Mouse (Mus musculus) MN1 (cell line): ENCODE measurements around the gene Amy1.
"Not testable (repeated sequence)": the region's sequence is repeated elsewhere in the genome, so short reads cannot be mapped to it uniquely, and the experiment has no call there.

Experiments used
- DNase-seq: peaks from one replicate; pipeline ENCODE4 v3.0.0-alpha.2; 2016; ENCODE audit warnings: low spot score

Amy1 gene

DNA sequence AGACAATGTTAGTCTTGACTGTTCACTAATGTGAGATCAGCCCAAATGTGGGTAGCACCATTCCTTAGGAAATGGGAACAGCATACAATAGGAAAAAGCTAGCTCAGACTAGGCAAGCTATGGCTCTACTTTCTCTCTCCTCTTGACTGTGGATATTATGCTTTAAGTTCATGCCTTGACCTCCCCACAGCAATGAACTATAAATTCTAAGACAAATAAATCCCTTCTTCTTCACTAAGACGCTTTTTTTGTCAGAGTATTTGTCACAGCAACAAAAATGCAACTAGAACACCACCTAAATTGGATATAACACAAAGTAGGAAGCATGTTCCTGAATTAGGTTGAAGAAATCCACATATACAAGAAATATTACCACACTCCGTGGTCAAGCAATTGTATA, at the start of gene Amy1:
Amy1 (minus strand) TSS at position 101 of the 400 bp plus-strand sequence.
- DNase-seq = no peak

GRCm38 (mm10) chr3:113654335-113654734, 47.8 kb upstream of the Amy1 start:
- no peak for DNase-seq

DNA sequence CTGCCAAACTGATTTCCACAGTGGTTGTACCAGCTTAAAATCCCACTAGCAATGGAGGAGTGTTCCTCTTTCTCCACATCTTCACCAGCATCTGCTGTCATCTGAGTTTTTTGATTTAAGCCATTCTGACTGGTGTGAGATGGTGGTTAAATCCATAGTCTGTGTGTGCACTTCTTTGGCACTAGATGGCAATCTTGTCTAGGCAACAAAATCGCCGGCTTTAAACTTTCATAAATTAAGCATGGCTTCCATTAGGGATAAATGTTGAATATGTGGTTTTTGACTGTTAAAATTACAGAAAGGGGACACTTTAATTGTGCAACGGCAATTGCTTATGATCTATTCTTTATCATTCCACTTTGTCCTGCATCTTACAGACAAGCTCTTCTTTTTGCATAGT, 44.9 kb upstream of the Amy1 start:
- DNase-seq = peak; percentile 9

DNA sequence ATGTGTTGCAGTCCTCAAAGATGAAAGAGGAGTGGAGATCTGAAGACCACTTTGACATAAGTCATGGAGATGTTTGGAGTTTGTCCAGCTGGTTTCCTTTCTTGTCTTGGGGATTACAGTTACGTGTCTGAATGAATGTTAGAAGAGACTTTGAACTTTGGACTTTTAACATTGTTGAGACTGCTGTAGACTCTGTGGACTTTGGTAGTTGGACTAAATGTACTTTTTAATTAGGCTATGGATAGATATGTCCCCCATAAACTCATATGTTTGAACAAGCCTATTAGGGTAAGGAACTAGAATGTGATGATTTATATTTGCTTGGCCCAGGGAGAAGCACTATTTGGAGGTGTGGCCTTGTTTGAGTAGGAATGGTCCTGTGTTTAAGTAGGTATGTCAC, 33.0 kb upstream of the Amy1 start:
- DNase-seq = no peak

- DNase-seq = no peak
Observed at GRCm38 (mm10) chr3:113634220-113634619, 27.7 kb upstream of the Amy1 start.

GRCm38 (mm10) chr3:113631611-113632010, 25.1 kb upstream of the Amy1 start:
- no peak for DNase-seq

DNA sequence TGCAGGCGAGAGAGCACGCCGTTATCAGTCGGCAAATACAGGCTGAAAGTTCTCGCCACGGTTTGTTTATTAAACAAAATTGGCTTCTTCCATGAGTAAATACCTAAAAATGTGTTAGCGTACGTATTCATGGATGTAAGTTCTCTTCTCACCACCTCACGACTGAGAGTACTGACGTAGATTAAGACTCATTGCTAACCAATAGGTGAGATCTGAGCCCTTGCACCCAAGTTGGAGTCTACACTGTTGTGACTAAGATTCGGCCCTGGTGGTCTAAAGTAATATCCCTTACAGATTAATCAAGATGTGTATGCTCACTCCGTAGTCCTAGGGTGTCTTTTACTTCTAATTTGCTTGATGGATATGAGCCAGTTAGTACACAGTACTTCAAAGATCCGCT, 24.1 kb upstream of the Amy1 start:
- DNase-seq = peak; percentile 41

DNA sequence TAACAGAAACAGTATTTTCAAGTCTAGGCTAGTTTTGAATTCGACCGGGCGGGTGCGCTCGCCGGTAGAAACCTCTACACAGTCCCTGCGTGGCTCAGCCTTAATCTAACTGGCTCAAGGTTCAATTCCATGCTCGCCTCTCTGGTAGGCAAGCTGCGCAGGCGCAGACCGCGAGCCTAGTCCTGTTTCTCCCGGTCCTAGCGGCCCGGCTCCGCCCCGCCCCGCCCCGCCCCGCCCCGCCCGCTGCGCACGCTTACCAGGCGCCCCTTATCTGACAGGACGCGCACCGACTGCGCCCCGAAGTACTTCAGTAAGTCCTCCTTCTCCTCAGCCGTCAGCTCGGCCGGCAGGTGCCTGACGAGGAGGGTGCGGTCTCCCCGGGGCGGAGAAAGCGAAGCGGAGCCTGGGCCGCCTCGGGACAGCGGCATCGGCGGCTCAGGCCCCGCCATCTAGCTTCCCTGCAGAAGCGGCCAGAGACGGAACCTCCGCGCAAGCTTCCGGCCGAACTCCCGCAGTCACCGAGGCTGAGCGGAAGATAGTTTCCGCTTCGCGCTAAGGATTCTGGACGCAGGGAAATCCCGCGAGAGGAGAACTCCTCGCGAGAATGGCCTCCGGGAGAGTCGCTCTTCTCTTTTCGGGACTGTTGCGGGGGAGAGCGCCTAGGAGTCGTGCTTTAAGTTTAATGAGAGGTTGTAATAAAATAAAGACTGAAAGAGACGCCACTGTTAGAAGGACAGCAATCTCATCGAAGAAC, 23.3 kb upstream of the Amy1 start, which contains the start of gene Rnpc3:
Rnpc3 (minus strand) TSS at position 544 of the 754 bp plus-strand sequence.
- DNase-seq = peak; percentile 98

DNA sequence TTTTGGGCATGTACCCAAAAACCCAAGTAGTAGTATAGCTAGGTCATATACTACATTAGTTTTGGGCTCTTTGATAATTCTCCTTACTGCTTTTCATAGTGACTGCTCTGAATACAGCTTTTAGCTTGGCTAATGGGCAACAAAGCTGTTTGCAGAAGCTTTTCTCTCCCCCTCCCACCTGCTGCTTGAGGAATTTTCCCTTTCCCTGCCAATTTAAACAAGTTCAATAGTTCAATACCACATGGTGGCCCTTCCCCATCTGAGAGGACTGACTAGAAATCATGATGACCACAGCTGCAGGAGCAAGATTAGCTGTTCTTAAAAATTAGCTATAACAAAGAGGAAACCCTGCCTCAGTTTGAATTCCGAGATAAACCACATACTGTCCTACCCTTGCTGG, 15.7 kb downstream of the Amy1 start:
- DNase-seq = no peak

DNA sequence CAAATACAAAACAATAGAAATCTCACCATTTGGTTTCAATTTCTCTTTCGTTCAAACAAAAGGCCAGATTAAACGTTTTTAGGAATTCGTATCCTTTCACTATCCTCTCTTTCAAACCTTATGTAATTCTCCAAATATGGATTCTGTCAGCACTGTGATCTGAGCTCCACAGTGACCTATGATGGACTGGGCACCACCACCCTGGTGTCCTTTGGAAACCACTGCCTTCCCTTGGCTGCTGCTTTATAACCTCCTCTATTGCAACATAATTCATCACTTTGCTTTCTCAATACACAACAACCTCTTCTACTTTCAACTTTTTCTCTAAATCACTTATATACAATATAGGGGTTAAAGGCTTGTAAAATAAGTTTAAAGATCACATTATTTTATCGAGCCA, 31.9 kb downstream of the Amy1 start:
- no peak for DNase-seq

DNA sequence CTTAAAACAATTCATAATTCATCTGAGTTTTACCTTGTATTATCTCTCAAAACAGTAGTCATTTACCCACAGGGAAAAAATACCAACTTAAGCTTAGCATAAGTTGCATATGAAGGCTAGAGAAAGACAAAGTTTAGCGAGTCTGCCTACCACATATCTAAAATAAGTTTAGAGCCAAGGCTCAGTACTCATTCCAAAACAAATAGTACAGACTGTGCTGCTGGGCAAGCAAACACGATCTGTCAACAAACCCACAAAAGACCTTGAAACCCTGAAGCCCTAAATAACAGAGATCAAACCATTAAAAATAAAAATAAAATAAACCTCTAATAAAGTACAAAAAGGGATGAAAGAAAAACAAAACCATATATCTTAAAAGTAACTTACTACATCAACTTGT, 32.4 kb downstream of the Amy1 start:
- DNase-seq = no peak

DNA sequence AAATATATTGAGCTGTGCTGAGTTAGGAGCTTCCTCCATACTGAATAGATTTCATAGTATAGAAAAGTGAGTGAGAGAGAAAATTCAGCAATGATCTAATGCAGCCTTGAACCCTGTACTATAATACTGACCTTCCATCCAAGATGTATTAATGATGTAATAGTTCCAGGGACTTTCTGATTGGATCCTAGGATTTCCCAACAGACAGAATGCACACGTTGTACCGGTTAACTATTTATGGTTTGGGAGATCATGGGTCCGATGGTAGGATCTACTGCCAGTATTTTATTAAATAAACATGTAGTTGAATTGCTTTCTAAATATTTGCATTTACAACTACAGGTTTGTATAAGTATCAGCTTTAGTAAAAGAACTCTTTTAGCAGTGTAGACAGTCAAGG, 34.3 kb downstream of the Amy1 start:
- no peak for DNase-seq

DNA sequence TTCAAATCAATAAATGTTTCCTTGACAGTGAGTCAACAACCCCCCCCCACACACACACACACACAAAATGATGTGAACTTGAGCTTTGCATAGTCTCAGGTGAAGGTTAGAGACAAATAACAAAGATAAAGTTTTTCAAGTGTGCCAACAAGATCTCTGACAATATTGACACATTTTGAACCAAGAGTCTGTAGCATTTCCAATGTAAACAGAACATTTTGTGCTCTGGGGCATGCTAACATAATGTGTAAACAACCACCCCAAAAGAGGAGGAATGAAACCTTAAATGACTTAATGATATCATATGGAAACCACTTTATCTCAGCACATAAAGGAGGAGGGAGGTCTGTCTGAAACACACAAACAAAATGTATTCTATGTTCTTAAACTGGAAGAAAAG, 66.8 kb downstream of the Amy1 start:
- DNase-seq = no peak

GRCm38 (mm10) chr3:113532328-113532727, 74.2 kb downstream of the Amy1 start, which contains the start of gene Amy2a1:
Amy2a1 (minus strand) TSS chr3:113532428.
- DNase-seq = not testable (repeated sequence)
